Mouse (Mus musculus) midbrain, postnatal 0 days (tissue): ENCODE measurements at regions not wholly inside any gene's neighbourhood (a gene's known extent, or its start where the extent isn't known, plus 50 kb on each side); places are given as distances from the start of the nearest gene placed in this dataset.
A peak's percentile ranks its signal among the peaks of the same experiment; 100 is the strongest.

Source experiments
- ATAC-seq: fragments of 200-750 bp; cut with Nextera tagmentation; 2 replicates; pipeline ENCODE4 v1.8.0; 2017; ENCODE audit warnings: moderate number of reproducible peaks, mild to moderate bottlenecking, moderate TSS enrichment, moderate library complexity; ENCODE audit not compliant: low FRiP score
- DNase-seq: peaks from one replicate; pipeline ENCODE4 v3.0.0-alpha.2; 2015; ENCODE audit warnings: low spot score
- H3K27ac ChIP-seq: fragments of 300-500 bp; sonication (generic); 2 replicates; pipeline ENCODE4 v1.5.1; 2014; ENCODE audit warnings: low read depth, mild to moderate bottlenecking, low read length, mixed read lengths
- H3K27me3 ChIP-seq: fragments of 300-500 bp; sonication (generic); 2 replicates; pipeline ENCODE4 v1.6.1; 2014; ENCODE audit warnings: low read length, control low read depth, mixed read lengths; ENCODE audit not compliant: insufficient read depth
- H3K36me3 ChIP-seq: fragments of 300-500 bp; sonication (generic); 2 replicates; pipeline ENCODE4 v1.6.1; 2014; ENCODE audit warnings: low read length, control low read depth, mixed read lengths; ENCODE audit not compliant: insufficient read depth
- H3K4me1 ChIP-seq: fragments of 300-500 bp; sonication (generic); 2 replicates; pipeline ENCODE4 v1.6.1; 2014; ENCODE audit warnings: mild to moderate bottlenecking, control low read depth, antibody characterized with exemption, low read length, mixed read lengths; ENCODE audit not compliant: insufficient read depth
- H3K4me2 ChIP-seq: fragments of 300-500 bp; sonication (generic); 2 replicates; pipeline ENCODE4 v1.6.1; 2014; ENCODE audit warnings: low read depth, mild to moderate bottlenecking, low read length, mixed read lengths; ENCODE audit not compliant: poor library complexity, severe bottlenecking
- H3K4me3 ChIP-seq: fragments of 300-500 bp; sonication (generic); 2 replicates; pipeline ENCODE4 v1.5.1; 2014; ENCODE audit warnings: low read depth, mild to moderate bottlenecking, low read length, moderate library complexity
- H3K9ac ChIP-seq: fragments of 300-500 bp; sonication (generic); replicated peaks from 2 replicates; pipeline ENCODE4 v1.6.1; 2014; ENCODE audit warnings: mild to moderate bottlenecking, low read length, moderate library complexity, mixed read lengths; ENCODE audit not compliant: poor library complexity, severe bottlenecking
- H3K9me3 ChIP-seq: fragments of 300-500 bp; sonication (generic); 2 replicates; pipeline ENCODE4 v1.6.1; 2016; ENCODE audit warnings: low read length, control low read depth
- CTCF ChIP-seq: IDR thresholded peaks from 2 replicates; pipeline ENCODE4 v1.5.1; 2016; ENCODE audit warnings: antibody characterized with exemption, mild to moderate bottlenecking
- WGBS: fragments of 180-500 bp; shearing (Covaris S2); extraction: QIAGEN DNeasy Blood & Tissue Kit; methylation state at CpG from one replicate; pipeline ENCODE4 v1.1.7; 2014; 5-methylcytosine and 5-hydroxymethylcytosine counted together

DNA sequence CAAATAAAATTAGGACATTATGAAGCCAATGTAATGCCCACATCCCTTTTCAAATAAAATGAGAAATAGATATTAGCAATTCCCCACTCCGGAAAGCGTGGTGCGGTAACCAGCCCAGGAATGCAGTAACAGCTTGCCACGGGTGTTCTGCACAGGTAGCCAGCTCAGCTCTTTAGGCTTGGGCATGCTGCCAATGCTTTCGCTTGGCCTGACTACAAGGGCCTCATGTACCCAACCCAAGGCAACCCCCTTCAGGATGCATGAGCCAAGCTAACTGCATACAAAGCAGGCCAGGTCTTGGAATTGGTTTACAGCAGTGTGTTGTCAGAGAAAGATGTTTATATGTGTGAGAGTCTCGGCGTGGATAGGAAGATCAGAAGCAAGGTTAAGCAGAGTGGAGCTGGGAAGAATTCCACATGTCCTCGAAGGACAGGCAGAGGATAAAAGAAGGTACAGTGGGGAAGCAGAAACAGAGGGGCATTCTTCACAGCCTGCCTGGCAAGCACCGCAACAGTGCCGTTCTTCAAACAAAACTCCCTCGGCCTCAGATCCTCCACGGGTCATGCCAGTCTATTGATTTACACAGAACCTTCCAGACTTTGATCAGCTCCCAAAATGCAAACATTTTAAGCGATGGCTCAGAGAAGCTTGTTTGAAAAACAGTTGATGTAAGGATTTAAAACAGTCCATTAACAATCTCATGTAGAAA, 106.4 kb downstream of the Nkx6-1 start:
- no peak overlapping the region for H3K4me3 ChIP-seq
- H3K9me3 ChIP-seq: no peaks in the 10 kb centered on the region
- no peaks in the 10 kb centered on the region; the same call in 1 of the 2 replicates for H3K27me3 ChIP-seq
- H3K4me1 ChIP-seq: no peaks in the 10 kb centered on the region
- H3K36me3 ChIP-seq: no peaks in the 10 kb centered on the region
- no peak overlapping the region for H3K9ac ChIP-seq
- DNase-seq (peak; percentile 62), ATAC-seq (no peak)
- no peak for TF ChIP-seq CTCF
- H3K4me2 ChIP-seq: no peak overlapping the region
- 59% methylated on average over 13 of the region's 13 CpGs for WGBS
- H3K27ac ChIP-seq: no peak overlapping the region

DNA sequence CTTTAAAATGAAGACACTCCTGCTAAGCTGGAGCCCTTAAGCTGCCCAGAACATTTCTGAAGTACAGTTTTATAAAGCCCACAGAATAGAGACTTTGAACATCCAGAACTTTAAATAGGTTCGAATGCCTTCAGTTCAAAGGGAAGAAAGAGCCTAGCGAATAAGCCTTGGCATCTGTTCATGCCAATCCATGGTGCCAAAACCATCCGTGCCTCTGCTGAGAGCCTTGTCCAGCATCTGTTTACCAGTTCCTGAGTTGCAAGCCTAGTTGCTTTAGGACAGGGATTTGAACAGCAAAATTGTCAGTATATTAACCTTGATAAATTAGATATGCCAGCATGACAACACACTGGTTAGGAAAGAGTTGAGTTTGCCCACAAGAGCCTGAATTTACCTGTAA, 107.6 kb downstream of the Nkx6-1 start:
- TF ChIP-seq CTCF: no peak
- ATAC-seq: no peak
- Histone ChIP-seq H3K27ac (no peak overlapping the region), H3K9me3 (no peaks in the 10 kb centered on the region), H3K4me1 (no peaks in the 10 kb centered on the region), H3K9ac (no peak overlapping the region), H3K27me3 (peaks cover 13% of the 10 kb centered on the region), H3K4me2 (no peak overlapping the region), H3K4me3 (no peak overlapping the region), H3K36me3 (no peaks in the 10 kb centered on the region)
- peak; percentile 18 for DNase-seq
- 81% methylated on average over 3 of the region's 3 CpGs for WGBS

DNA sequence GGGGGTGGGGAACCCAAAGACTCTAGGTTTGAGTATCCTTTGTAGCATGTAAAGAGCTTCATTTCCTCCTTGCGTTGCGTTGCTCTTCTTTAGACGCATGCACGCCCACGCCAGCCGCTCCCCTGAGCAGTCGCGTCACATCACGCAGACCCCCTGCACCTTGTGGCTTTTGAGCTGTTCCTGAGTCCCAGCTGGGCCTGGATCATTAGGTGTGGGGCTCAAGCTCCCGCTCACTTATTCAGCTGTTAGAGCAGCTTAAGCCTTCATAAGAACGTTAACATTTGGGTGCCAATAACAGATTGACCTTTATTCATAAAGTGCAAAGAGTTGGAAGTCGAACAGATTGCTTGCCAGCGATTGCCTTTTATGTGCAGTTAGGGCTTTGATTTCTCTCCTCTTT, 121.5 kb downstream of the Nkx6-1 start:
- DNase-seq: no peak
- peaks cover 87% of the 10 kb centered on the region for H3K27me3 ChIP-seq
- WGBS: 9% methylated on average over 13 of the region's 13 CpGs
- no peak for TF ChIP-seq CTCF
- no peaks in the 10 kb centered on the region for H3K9me3 ChIP-seq
- H3K27ac ChIP-seq: no peak overlapping the region
- H3K9ac ChIP-seq: no peak overlapping the region
- no peaks in the 10 kb centered on the region for H3K4me1 ChIP-seq
- no peaks in the 10 kb centered on the region for H3K36me3 ChIP-seq
- no peak overlapping the region for H3K4me3 ChIP-seq
- no peak overlapping the region for H3K4me2 ChIP-seq
- ATAC-seq: no peak

DNA sequence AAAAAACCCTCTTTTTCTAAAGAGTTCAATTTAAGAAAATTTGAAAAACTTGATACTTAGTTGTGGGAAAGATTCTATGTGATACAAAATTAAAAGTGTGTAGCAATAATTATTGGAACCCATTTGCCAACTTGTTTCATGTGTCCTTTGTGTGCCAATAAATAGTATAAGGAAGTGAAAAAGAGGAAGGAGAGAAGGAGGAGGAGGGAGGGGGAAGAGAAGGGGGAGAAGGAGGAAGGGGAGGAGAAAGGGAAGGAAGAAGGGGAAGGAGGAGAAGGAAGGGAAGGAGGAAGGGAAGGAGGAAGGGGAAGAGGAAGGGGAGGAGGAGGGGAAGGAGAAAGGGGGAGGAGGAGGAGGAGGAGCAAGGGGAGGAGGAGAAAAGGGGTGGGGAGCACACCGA, 125.0 kb downstream of the Nkx6-1 start:
- ATAC-seq: no peak
- WGBS: 17% methylated on average over 1 of the region's 1 CpGs

DNA sequence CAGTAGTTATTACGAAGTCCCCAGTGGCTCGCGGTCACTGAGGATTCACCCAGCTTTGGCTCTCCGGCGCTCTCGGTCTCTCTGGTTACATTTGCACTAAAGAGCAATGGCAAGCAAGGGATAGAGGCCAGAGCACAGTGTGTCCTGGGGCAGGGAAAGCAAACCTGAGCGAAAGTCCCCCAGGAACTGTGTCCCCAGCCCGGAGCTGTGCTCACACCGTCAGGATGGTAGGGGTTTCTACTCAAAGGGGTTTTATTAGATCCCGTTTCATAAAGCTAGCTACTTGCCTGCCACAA, 125.6 kb downstream of the Nkx6-1 start:
- Histone ChIP-seq H3K4me2 (no peak overlapping the region), H3K9me3 (no peaks in the 10 kb centered on the region), H3K4me1 (no peaks in the 10 kb centered on the region), H3K4me3 (no peak overlapping the region), H3K9ac (no peak overlapping the region), H3K36me3 (no peaks in the 10 kb centered on the region), H3K27me3 (peaks cover 84% of the 10 kb centered on the region), H3K27ac (no peak overlapping the region)
- DNase-seq: no peak
- ATAC-seq: no peak
- no peak for TF ChIP-seq CTCF
- 4% methylated on average over 10 of the region's 10 CpGs for WGBS

More for the DNA sequence above, 125.0 kb downstream of the Nkx6-1 start:
- Histone ChIP-seq H3K27me3 (peaks cover 84% of the 10 kb centered on the region), H3K4me3 (no peak overlapping the region), H3K4me1 (no peaks in the 10 kb centered on the region), H3K9me3 (no peaks in the 10 kb centered on the region), H3K36me3 (no peaks in the 10 kb centered on the region), H3K27ac (no peak overlapping the region), H3K4me2 (no peak overlapping the region), H3K9ac (no peak overlapping the region)
- DNase-seq: no peak
- no peak for TF ChIP-seq CTCF

DNA sequence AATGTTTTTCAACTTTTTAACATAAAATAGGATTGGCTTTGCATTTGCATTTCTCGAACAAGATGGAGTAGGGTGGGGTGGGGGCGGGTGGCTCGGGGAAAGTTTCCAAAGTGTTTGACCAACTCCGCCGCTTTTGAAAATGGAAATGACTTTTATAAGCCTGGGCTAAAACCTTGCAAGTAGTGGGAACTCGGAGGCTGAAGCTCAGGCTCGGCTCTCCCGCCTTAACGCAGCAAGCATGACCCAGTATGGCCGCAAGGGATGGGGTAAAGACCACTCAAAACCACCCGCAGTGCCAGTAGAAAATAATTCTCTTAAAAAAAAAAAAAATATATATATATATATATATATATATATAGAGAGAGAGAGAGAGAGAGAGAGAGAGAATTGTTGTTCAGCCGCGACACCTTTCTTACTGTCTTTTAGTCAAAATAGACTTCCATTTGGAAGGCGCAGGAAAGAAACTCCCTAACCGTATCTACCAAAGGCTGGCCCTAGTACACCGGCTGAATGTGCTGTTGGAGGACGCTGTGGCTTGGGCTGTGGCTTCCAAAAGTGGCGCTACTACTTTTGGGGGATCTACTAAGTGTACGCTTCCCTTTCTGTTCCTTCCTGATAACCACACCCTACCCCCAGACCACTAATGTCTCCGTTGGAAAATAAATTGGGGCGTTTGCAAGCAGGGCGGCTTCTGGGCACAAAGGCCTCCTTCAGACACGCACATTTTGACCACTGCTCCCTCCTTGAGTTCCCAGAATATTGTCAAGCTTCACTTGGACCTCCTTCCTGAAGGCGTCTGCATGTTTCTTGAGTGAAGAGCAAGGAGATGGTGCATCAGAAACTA, 126.2 kb downstream of the Nkx6-1 start:
- H3K27ac ChIP-seq: no peak overlapping the region
- 3% methylated on average over 24 of the region's 24 CpGs for WGBS
- H3K4me1 ChIP-seq: no peaks in the 10 kb centered on the region
- TF ChIP-seq CTCF: no peak
- 0 out of 2 replicates have a peak overlapping the region, but pooled peaks have one; percentile 2 for H3K4me3 ChIP-seq
- H3K36me3 ChIP-seq: no peaks in the 10 kb centered on the region
- DNase-seq (no peak), ATAC-seq (no peak)
- H3K4me2 ChIP-seq: peak overlapping the region; percentile 15; the same call in 1 of the 2 replicates
- no peaks in the 10 kb centered on the region for H3K9me3 ChIP-seq
- H3K27me3 ChIP-seq: peaks cover 83% of the 10 kb centered on the region
- H3K9ac ChIP-seq: no peak overlapping the region
